Mouse (Mus musculus) kidney, adult 2 months (tissue): ENCODE data around the gene Ctdsp1. TPM values are rescaled to one million over a fixed set of nuclear protein-coding genes. Genes with fewer than 3 reads are reported as not detected.

Source experiments
- DNase-seq: peaks from one replicate; pipeline ENCODE4 v3.0.0; 2021
- H3K27ac ChIP-seq: fragments of 200-500 bp; 2 replicates; pipeline ENCODE4 v1.5.1; 2012; ENCODE audit warnings: low read depth, low read length, control low read depth, inconsistent platforms; ENCODE audit not compliant: insufficient read depth
- H3K27me3 ChIP-seq: fragments of 200-500 bp; replicated peaks from 2 replicates; pipeline ENCODE4 v1.6.1; 2012; ENCODE audit warnings: mild to moderate bottlenecking, moderate library complexity, low read length, inconsistent platforms; ENCODE audit not compliant: control insufficient read depth, insufficient read depth
- H3K36me3 ChIP-seq: fragments of 200-500 bp; 2 replicates; pipeline ENCODE4 v1.6.1; 2012; ENCODE audit warnings: mild to moderate bottlenecking, moderate library complexity, low read length, inconsistent platforms; ENCODE audit not compliant: control insufficient read depth, insufficient read depth
- H3K4me1 ChIP-seq: fragments of 200-500 bp; 2 replicates; pipeline ENCODE4 v1.6.1; 2011; ENCODE audit warnings: low read length; ENCODE audit not compliant: control insufficient read depth, insufficient read depth
- H3K4me3 ChIP-seq: fragments of 200-500 bp; 2 replicates; pipeline ENCODE4 v1.5.1; 2011; ENCODE audit warnings: mild to moderate bottlenecking, low read depth, low read length, control low read depth; ENCODE audit not compliant: insufficient read depth
- CTCF ChIP-seq: fragments of 200-500 bp; conservative IDR thresholded peaks from 2 replicates; pipeline ENCODE4 v1.5.1; 2011; ENCODE audit warnings: low read depth, mild to moderate bottlenecking, control low read depth, low read length, moderate library complexity, mixed read lengths; ENCODE audit not compliant: insufficient read depth, insufficient read length
- POLR2A ChIP-seq: fragments of 200-500 bp; IDR thresholded peaks from one replicate; pipeline ENCODE4 v1.6.1; 2011; ENCODE audit warnings: low read depth, low read length, control low read depth
- WGBS: fragments of 180-500 bp; shearing (Covaris S2); methylation state at CpG from one replicate; pipeline ENCODE4 v1.1.7; 2018; 5-methylcytosine and 5-hydroxymethylcytosine counted together
- polyA plus RNA-seq: library from polyadenylated mRNA; depleted of rRNA; stranded (reverse); fragments of >200 nt; gene quantifications from 2 replicates; pipeline ENCODE4 v1.2.3, GENCODE M21; 2012

The Ctdsp1 gene
- polyA plus RNA-seq, 1 experiment, result 187 TPM

DNA sequence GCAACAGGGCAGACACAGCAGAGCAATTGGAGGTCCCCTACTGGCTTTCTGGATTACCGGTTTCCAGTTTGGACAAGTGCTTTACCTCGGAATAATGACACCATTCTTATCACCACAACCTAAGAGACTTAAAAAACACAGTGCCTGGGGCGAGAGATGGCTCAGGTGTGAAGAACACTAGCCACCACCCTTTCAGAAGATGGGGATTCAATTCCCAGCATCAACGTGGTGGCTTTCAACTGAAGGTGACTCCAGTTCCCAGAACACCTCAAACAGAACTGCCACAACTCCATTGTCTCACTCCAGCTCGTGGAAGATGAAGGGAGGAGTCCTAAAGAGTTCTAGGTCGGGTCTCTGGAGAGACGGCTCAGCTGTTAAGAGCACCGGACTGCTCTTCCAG is 5.8 kb upstream of the Ctdsp1 start:
- Histone ChIP-seq H3K4me1 (peaks cover 4% of the 10 kb centered on the region; the same call in 1 of the 2 replicates), H3K4me3 (no peak overlapping the region), H3K27me3 (no peaks in the 10 kb centered on the region), H3K36me3 (no peaks in the 10 kb centered on the region), H3K27ac (no peak overlapping the region)
- 88% methylated on average over 8 of the region's 8 CpGs for WGBS
- TF ChIP-seq CTCF (no peak), POLR2A (no peak)
- no peak for DNase-seq

DNA sequence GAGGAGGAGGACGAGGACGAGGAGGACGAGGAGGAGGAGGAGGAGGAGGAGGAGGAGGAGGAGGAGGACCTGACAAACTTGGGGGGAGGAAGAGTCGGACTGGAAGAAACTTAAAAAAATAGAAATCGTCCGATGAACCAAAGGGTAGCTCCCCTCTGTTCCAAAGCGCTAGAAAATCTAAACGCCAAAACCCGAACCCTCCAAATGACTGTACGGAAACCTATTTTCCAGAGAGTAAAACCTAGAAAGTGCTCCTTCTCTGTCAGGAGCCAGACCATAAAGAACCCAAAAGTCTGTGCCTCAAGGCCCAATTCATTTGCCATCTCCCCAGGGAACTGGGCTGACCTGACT is 5.0 kb upstream of the Ctdsp1 start:
- Histone ChIP-seq H3K27me3 (no peaks in the 10 kb centered on the region), H3K27ac (peak overlapping the region; percentile 99), H3K36me3 (no peaks in the 10 kb centered on the region), H3K4me1 (peaks cover 4% of the 10 kb centered on the region; the same call in 1 of the 2 replicates), H3K4me3 (peak overlapping the region; percentile 46)
- DNase-seq, result no peak
- WGBS, result 32% methylated on average over 7 of the region's 10 CpGs
- TF ChIP-seq POLR2A, result no peak
- TF ChIP-seq CTCF, result no peak

DNA sequence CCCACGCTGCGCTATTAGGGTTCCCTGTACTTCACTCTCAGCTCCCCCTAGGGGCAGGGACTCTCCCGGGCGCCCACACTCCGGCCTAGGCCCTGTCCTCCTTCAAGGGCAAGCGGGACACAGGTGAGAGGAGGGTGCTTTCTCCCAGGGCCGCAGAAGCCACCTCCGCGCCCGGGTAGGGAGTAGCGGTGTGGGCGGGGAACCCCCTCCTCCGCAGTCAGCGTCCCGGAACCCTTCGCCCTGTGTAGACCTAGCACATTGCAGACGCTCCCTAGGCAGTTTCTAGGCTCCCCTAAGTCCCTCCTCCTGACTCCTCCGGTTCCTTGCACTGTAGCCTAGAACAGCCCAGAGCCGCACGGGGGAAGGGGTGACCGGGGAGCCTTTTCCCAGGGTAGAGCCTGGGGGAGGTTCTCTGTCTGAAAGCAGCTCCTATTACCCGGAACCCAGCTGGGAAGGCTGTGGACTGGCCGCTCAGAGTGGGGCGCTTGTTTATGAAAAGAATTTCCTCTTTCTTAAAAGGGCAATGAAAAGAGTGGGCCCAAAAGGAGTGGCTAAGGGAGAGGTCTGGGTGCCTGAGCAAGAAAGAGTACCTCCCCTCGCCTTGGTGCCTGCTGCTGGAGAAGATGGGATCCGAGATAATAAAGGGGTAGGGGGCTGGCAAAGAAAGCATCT is 4.5 kb upstream of the Ctdsp1 start:
- peaks cover 4% of the 10 kb centered on the region; the same call in 1 of the 2 replicates for H3K4me1 ChIP-seq
- TF ChIP-seq POLR2A, result peak; percentile 37
- peak; percentile 59 for TF ChIP-seq CTCF
- under 1% methylated on average over 26 of the region's 26 CpGs for WGBS
- no peaks in the 10 kb centered on the region for H3K27me3 ChIP-seq
- peak overlapping the region; percentile 99 for H3K27ac ChIP-seq
- peak overlapping the region; percentile 46 for H3K4me3 ChIP-seq
- DNase-seq, result peak; percentile 98
- H3K36me3 ChIP-seq, result no peaks in the 10 kb centered on the region

DNA sequence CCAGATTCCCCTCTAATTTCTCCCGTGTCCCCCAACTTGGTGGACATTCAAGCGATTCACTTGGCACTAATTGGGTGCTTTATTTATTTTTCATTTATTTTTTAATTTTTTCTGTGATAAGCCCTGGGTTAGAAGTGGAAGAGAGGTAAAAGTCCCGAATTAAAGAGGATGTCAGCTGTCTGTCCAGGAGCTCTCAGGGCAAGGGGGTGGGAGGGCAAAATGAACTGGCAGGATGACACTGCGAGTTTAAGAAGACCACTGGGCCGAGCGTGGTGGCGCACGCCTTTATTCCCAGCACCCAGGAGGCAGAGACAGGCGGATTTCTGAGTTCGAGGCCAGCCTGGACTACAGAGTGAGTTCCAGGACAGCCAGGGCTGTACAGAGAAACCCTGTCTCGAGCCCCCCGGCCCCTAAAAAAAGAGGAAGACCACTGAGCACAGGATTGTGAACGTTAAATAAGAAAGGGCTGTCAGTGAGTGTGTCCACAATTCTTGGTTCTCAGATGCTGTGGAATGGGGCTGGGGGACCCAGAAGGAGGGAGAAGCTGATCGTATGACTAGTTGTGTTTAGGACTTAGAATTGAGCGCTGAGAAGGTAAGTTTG is 3.8 kb upstream of the Ctdsp1 start:
- H3K4me1 ChIP-seq, result peaks cover 4% of the 10 kb centered on the region; the same call in 1 of the 2 replicates
- no peak for DNase-seq
- H3K36me3 ChIP-seq, result no peaks in the 10 kb centered on the region
- WGBS, result 51% methylated on average over 15 of the region's 15 CpGs
- TF ChIP-seq CTCF (no peak), POLR2A (no peak)
- H3K27ac ChIP-seq, result peak overlapping the region; percentile 99
- H3K4me3 ChIP-seq, result peak overlapping the region; percentile 46
- H3K27me3 ChIP-seq, result no peaks in the 10 kb centered on the region

DNA sequence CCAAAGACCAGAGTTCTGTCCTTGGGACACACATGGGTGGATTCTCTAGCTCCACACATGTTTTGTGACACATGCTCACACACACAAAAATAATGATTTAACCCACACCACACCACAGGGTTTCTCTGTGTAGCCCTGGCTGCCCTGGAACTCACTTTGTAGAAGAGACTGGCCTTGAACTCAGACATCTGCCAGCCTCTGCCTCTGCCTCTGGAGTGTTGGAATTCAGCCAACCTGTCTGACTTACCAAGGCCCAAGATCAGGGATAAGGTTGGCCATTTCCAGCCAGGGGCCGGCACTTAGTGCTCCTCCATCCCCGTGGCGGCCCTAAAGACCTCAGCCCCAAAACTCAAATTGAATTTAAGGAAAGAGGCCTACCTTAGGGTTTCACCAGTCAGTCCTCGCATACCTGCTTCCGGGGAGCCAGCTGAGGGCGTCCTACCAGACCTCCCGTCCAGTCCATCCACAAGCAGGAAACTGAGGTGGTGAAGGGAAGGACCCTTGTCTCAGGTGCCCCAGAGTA is 2.9 kb upstream of the Ctdsp1 start:
- peak; percentile 18 for DNase-seq
- H3K27me3 ChIP-seq, result no peaks in the 10 kb centered on the region
- WGBS, result 84% methylated on average over 7 of the region's 7 CpGs
- no peak overlapping the region for H3K27ac ChIP-seq
- no peak overlapping the region for H3K4me3 ChIP-seq
- H3K4me1 ChIP-seq, result peaks cover 9% of the 10 kb centered on the region; the same call in 1 of the 2 replicates
- TF ChIP-seq CTCF (no peak), POLR2A (no peak)
- H3K36me3 ChIP-seq, result no peaks in the 10 kb centered on the region

DNA sequence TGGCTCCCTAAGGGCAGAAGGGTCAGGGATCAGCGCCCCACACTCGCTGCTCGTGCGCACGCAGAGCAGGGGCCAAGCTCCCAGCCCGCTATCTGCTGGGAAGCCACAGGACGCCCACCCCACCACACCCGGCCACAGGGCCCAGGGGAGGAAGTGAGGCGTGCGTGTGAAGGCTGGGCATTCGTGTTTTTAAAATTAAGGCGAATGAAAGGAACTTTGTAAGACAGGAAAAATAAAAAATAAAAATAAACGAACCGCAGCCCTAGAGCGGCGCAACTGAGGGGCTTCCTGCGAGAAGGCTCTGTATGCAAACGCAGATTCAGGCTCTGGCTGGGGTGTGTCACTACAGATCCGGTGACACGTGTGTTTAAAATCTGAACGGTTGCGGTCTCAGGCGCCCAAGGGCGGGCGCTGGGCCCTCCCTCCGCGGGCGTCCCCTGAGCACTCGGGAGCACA is 1.4 kb upstream of the Ctdsp1 start:
- TF ChIP-seq POLR2A, result no peak
- TF ChIP-seq CTCF, result no peak
- Histone ChIP-seq H3K36me3 (peaks cover 1% of the 10 kb centered on the region; the same call in 1 of the 2 replicates), H3K27ac (peak overlapping the region; percentile 36), H3K4me3 (no peak overlapping the region; the same call in 1 of the 2 replicates), H3K4me1 (peaks cover 9% of the 10 kb centered on the region; the same call in 1 of the 2 replicates), H3K27me3 (no peaks in the 10 kb centered on the region)
- 29% methylated on average over 29 of the region's 29 CpGs for WGBS
- peak; percentile 41 for DNase-seq

DNA sequence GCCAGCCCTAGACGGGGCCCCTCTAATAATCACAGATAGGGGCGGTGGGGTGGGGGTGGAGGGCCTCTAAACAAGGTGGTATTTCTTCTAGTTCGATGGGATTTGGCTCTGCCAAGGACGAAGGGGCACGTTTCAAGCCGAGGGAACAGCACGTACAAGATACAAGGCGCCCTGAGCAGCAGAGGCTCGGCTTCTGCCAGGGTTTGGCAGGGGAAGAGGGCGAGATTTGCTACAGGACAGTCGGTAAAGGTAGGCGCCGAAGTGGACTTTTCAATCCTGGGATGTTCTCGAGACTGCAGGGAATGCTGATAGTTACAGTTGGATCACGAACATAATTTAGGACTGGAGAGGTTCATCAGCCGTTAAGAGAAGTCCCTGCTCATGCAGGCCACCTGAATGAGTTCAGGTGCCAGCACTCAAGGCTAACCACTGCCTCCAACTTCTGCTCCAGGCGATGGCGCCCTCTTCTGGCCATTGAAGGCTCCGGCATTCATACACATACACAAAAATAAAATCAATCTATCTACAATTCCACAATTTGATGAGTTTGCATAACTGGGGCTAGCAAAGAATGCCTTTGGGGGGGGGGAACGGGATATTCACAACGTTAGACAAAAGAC is 912 bp upstream of the Ctdsp1 start:
- peak; percentile 75 for DNase-seq
- Histone ChIP-seq H3K4me3 (peak overlapping the region; percentile 9; the same call in 1 of the 2 replicates), H3K4me1 (peaks cover 9% of the 10 kb centered on the region; the same call in 1 of the 2 replicates), H3K27ac (peak overlapping the region; percentile 22), H3K27me3 (no peaks in the 10 kb centered on the region), H3K36me3 (peaks cover 2% of the 10 kb centered on the region; the same call in 1 of the 2 replicates)
- peak; percentile 76 for TF ChIP-seq CTCF
- TF ChIP-seq POLR2A, result no peak
- 10% methylated on average over 21 of the region's 21 CpGs for whole genome bisulfite sequencing
